Mouse (Mus musculus) adrenal gland (tissue): ENCODE data around the gene Mrpl43.

Experiments used
- intact Hi-C: fragments of 180-260 bp; cut with DNase I; formaldehyde crosslinking; loops from one replicate; pipeline ENCODE4 v1.15.1; 2025

Mrpl43 gene

DNA sequence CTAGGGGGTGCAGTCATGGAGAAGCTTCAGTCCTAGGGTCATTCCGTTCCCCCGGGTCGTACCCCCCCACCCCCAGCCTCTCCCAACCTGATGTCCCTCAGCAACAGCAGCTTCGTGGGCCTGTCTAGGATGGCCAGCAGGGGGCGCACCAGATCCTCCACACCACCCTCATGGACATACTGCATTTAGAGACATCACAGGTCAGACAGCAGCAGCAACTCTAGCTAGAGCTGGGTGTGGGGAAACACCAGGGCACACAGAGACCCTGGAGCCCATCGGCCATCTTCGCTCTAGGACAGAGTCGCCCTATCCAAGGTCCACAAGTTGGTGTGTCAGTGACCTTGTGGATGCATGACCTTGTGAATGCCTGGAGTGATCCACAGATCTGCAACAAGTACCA, 23.9 kb upstream of the Mrpl43 start:
- intact Hi-C loops = loop anchor here (2.0 kb wide), 1 partner anchor 17 kb away; no protein-coding TSS in a partner anchor

DNA sequence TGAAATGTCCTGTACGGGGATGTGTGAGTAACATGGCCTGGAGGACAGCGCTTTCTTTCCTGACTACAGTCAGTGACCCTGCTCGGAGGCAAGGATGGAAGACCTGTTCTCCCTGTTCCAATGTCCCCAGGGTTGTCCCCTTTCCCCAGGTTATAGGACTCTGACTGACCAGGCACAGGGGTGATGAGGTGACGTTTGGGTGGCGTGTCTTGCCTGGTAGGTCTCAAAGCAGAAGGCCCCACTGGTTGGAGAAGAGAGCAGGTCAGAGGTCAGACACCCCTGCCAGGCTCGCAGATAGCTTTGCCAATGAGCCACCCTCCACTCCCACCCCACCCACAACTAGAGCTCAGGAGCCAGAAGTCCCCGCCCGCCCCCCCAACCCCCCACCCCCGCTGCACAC, 23.3 kb upstream of the Mrpl43 start:
- intact Hi-C loops = no loop called here

DNA sequence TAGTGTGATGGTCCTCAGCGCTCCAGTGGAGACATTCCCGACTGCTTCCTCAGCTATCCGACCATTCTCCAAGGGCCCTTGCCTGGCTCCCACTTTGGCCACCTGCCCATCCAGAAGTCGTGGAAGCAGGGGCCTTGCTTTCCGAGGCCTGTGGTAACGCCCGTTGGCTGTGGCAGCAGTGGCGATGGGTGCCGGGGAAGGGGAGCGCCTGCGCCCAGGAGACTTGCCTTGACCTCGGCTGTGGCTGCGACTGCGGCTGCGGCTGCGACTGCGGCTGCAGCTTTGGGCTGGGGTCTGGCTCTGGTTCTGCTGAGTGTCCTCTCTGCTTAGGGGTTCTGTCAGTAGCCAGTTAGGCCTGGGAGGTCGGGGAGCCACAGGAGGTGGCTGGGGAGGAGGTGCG, 22.5 kb upstream of the Mrpl43 start:
- intact Hi-C loops = no loop called here

DNA sequence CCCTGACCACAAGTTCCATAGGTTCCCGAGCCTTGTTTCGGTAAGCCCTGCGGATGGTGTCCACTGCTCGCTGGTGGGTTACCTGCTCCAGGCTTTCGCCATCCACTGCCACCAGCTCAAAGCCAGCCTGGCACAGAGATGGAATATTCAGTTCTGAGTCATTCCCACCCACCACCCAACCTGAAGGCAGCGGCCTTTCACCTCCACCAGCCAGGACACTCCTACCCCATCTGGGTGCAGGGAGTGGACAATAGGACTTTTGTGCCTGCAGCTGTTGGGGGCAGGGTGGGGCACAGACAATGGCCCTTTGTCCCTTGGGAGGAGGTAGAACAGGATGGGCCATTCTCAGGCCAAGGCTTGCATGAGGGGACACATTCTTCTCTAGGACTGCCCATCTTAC, 21.6 kb upstream of the Mrpl43 start:
- intact Hi-C loops = no loop called here

DNA sequence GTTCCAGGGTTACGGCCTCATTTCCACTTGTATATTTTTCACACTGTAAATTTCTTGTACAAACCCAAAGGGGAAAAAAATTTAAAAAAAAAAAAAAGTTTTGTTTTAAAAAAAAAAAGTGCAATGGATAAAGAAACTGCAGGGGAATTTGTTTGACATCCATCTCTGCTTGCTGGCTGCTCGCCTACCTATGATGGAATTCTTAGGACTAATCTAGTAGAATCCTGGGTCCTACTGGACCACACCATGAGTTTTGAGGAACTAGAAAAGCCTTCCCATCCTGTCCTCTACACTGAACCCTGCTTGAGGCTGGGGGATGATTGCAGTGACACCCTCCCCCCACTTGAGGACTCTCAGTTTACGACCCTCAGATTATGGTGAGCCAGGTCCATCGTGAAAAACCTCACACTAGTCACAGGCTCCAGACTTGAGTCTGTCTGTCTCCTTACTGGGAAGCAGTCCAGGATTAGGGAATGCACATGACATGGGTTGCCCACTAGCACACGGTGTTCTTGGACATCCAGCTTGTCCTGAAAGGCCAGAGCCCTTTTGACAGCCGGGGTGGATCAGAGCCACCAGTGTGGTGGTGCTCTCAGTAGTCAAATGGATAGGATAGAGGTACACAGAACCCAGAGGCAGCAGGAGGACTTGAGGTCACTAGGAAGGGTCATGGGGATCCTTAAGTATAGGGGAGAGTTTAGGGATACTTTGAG, 20.9 kb upstream of the Mrpl43 start:
- intact Hi-C loops = no loop called here

DNA sequence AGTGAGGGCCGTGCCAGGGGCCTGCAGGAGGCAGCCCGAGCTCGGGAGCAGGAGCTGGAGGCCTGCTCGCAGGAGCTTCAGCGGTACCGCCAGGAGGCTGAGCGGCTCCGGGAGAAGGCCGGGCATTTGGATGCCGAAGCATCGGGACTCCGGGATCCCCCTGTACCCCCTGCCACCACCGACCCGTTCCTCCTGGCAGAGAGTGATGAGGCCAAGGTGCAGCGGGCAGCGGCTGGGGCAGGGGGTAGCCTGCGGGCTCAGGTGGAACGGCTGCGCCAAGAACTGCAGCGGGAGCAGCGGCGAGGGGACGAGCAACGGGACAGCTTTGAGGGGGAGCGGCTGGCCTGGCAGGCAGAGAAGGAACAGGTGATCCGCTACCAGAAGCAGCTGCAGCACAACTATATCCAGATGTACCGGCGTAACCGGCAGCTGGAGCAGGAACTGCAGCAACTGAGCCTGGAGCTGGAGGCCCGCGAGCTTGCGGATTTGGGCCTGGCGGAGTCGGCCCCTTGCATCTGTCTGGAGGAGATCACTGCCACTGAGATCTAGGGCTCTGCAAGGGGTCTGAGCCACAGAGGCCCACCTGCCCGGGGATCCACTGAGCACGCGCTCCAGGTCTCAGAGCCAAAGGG, 19.8 kb upstream of the Mrpl43 start:
- intact Hi-C loops = no loop called here

DNA sequence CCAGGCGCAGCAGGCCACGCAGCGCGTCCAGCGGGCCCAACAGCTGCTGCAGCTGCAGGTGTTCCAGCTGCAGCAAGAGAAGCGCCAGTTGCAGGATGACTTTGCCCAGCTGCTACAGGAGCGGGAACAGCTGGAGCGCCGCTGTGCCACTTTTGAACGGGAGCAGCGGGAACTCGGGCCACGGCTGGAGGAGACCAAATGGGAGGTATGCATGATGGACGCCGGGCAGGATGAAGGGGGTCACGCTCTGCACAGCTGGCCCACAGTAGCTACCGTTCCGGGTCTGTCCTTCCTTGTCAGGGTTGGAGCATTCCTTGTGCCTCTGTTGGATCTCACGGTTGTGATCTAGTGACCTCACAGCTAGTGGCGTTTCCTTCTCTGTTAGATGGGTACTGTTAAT, 18.5 kb upstream of the Mrpl43 start:
- intact Hi-C loops = no loop called here

DNA sequence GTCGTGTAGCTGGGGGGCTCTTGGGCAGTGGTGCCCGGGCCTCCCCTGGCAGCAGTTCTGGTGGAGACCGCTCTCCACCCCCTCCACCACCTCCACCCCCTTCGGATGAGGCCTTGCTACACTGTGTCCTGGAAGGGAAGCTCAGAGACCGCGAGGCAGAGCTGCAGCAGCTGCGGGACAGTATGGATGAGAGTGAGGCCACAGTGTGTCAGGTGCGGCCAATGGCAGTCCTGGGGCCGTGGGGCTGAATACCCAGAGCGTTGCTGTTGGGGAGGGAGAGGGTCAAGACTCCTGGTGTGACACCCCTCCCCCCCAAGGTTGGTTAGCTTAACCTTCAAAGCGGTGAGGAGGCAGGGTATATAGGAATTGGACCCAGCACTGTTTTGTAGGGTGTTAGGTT, 17.8 kb upstream of the Mrpl43 start:
- intact Hi-C loops = no loop called here

DNA sequence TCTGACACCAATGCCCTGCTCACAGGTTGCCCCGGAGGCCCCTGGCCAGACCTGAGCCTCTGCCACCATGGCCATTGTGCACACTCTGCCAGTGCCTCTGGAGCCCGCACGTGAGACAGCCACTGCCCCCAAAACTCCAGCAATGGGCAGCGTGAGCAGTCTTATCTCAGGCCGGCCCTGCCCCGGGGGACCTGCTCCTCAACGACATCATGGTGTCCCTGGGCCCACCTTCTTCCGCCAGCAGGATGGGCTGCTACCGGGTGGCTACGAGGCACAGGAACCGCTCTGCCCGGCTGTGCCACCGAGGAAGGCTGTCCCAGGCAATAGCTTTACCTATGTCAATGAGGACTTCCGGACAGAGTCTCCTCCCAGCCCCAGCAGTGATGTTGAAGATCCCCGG, 15.1 kb upstream of the Mrpl43 start:
- intact Hi-C loops = no loop called here

DNA sequence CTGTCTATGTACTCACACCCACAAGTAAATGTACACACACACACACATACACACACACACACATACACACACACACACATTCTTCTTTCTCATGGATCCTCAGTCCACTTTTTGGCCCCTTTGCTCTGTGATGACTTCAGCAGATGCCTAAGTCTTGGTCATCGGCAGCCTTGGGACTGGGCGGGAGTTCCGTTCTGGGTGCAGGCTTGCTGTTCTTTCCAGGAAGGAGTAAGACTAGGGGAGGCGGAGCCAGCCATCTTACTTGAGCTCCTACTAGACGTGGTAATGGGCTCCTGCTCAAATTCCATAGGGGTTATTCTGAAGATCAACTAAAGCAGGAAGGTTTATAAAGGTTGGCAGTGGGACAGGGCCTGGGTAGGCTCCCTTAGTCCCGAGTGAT, 14.1 kb upstream of the Mrpl43 start:
- intact Hi-C loops = no loop called here

DNA sequence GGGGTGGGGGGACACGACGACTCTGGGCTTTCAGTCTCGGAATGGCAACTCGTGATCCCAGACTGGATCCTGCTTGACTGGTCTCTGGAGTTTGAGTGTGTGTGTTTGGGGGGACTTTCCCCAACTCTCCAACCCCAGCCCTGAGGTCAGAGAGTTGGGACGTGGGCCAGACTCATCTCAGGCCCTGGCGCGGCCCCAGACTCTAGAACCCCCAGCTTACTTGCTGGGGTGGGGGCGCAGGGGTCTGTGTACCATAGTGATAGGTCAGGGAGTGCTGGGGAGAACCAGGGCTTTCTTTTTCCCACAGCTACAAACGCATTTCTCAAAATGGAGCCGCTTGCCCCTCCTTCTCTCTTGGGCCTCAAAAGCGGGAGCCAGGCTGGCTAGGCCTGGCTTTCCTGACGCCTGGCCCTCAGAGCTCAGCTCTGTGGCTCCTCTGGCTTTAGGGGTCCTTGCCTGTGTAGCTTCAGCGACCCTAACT, 12.1 kb upstream of the Mrpl43 start:
- intact Hi-C loops = no loop called here

DNA sequence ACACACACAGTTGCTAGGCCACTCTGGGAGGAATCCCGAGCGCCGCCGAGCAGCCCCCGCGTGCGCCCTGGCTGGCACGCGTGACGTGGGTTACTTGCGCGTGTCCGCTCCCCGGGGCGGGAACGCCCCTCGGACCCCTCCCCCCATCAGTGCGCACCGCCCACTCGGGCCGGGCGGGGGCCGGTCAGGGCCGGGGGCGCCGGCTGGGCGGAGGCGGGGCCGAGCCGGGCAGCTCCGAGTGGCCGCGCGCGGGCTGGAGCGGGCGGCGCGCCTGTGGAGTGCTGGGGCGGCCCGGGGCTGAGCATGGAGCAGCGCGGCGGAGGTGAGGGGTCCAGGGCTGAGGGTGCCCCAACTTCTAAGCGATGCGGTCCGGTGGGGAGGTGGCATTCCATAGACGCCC, 11.7 kb upstream of the Mrpl43 start:
- intact Hi-C loops = no loop called here

DNA sequence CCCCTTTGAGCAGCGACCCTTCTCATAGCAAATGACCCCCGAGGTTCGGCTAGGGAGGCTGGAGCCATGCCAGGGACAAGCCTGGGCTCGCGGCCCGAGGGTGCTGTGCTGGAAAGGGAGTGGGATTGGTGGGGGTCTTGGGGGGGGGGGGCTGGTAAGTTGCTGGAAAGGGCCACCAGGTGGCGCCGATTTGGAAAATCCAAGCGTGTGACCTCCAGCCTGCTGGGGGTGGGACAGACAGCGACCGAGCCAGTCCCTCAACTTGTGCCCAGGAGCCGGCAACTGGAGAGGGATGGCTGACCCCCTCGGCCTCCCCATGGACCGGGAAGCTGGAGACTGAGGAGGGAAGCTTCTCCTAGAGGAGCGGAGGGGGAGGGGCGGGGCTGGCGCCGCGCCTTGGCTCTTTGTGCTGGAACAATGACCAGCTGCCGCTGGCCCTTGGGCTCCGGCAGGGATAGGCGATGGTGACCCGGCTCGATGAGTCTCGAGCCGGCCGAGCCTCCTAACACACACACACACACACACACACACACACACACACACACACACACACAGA, 11.1 kb upstream of the Mrpl43 start:
- intact Hi-C loops = no loop called here

DNA sequence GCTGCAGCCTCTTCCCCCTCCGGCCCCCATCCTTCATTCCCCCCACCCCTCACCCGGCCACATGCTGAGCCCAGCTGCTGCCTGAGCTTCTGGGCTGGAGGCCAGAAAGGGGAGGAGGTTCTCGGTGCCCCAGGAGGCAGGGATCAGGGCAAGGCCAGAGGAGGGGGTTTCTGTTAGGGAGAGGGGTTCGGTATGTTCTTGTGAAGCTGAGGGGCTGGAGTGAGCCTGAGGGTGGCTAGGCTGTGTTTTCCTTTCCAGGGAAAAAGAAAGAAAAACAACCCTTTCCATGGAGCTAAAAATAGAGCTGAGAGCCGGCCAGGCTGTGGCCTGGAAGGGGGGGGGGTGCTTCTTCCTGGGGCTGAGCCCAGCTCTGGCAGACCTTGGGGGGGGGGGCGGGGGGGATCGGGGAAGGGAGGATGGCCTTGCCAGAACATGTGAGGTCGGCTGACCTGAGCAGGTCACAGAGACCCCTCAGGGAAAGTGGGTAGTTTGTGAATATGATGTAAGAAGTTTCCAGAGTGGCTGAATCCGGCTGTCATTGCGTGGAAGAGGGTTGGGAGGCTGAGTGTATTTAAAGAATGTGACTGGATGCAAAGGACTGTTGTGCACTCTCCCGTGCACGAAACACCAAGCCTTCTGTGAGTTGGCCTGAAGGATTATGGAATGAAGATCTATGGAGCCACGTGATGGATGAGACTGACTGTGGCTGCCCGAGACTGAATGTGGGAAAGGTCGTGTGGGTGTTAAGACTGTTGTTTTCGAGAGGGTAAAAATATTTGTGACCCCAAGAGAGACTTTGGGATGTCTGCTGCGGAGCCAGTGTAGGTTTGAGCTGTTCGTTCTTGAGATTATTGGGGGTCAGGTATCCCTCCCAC, 10.3 kb upstream of the Mrpl43 start:
- intact Hi-C loops = no loop called here

DNA sequence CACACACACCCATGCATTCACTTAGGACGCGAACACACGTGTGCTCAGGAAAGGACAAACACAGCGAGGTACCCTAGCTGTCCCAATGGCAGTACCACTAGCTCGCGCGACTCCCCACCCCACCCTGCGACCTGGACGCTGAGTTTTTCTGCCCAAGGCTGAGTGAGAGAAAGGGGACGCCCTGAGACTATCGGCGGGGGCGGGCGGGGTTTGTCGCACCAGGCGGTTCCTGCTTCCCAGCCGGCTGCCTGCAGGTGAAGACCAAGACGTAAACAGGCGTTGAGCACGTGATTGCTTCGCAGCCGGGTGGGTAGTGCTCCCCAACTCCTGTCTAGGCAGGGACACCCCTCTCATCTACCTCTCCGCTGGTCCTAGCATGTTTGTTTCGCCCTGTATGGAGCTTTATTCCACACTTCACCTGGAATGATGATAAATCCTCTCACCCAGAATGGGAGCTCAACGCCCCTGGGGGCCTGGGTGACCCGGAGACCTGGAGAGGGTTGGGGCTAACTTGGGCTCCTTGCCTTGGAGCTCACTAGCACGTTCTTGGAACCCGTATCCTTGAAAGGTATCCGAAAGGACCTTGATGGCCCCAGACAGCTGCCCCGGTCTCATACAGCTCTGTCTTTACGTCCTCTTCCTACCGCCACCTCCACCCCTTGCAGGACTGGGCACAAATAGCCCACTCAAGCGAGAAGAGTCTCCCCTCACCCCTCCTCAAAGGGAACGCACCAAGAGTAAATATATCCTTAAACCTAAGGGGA, 9.5 kb upstream of the Mrpl43 start:
- intact Hi-C loops = no loop called here

DNA sequence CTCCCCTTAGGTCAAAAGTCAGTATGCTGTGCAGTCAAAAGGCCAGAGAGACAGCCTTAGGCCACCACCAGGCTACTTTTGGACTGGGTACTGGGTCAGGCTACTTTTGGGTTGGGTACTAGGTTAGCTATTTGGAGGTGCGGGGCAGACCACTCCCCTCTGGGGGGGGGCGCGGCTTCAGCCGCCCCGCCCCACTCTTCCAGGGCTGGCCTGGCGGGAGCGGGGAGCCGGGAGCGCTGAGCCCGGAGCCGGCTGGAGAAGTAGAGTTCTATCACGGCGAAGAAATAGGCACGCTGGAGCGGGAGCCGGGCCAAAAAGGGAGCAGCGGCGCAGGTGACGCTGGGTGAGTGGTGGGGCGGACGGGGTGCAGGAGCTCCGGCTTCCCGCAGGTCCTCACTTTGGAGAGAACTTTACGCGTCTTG, 8.8 kb upstream of the Mrpl43 start:
- intact Hi-C loops = no loop called here

DNA sequence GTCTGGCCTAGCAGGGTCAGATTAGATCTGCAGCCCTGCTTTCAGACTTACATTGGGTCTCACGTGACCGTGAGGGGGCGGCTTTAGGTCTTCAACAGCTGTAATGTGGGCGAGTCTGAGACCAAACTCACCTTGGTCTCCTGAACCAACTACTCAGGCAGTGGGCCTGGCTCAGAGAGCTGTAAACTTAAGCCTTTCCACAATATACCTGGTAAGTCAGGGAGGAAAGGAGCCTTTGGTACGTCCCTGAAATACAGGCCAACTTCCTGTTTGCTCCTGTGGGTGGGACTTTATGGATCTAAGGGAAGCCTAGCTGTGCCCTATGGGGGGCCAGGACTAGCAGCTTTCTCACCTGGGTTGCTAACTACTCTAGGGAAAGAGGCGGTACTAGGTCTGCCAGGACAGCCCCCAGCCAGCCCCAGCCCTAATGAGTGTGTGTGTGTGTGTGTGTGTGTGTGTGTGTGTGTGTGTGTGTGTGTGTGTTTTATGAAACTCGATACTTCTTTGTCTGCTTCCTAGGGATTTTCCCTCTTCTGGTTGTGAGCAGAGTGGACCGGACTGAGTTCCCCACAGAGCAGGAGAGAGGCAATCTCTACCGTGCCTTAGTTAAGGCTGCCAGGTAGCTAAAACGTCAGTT, 8.2 kb upstream of the Mrpl43 start, which contains the start of gene Lzts2:
TSS of gene Lzts2 (plus strand) at position 80 of the 637 bp plus-strand sequence.
- intact Hi-C loops = no loop called here

DNA sequence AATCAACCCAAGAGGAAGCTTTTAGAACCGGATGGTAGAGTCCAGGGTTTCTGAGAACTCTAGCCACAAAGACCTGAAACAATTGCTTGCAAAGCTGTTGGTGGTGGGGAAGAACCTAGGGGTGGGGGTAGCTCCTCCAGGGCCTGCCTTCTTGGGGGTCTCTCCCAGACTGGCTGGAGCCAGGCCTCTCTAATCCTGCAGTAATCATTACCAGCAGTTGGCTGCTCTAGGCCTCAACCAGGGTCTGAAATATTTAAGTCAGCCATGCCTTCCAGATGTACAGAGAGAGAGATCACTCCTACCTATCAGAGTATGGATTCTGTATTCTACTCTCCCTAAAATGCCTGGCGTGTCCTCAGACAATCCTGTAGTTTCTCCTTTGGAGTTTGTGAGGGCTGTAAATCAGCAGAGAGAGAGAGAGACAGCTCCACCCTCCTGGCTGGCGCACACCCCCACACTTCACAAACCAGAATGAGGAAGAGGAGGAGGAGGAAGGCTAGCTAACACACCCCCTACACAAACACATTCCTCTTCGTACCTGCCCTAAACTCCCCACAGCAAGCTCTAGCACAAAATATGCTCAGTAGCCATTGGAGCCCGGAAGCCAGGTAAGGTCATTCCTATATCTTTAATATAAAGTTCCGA, 7.5 kb upstream of the Mrpl43 start:
- intact Hi-C loops = loop anchor here (2.0 kb wide), 1 partner anchor 17 kb away; no protein-coding TSS in a partner anchor

DNA sequence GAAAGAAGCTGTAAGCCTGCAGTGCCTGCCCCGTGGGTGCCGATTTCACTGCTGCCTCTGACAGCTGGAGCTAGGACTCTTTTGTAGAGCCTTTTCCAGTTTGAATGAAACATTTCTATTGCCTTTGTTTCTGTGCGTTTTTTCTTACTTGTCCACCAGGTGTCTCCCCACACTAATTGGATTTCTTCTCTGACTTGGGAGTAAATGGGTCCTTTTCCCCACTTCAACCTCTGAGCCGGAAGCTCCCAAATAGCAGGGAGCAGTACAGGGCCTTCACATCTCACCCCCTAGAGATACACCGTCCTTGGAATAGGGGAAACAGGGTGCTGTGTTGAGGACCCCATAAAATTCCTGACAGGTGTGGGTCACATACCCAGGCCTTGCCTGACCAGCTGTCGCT, 6.4 kb upstream of the Mrpl43 start:
- intact Hi-C loops = loop anchor here (2.0 kb wide), 1 partner anchor 18 kb away; no protein-coding TSS in a partner anchor

DNA sequence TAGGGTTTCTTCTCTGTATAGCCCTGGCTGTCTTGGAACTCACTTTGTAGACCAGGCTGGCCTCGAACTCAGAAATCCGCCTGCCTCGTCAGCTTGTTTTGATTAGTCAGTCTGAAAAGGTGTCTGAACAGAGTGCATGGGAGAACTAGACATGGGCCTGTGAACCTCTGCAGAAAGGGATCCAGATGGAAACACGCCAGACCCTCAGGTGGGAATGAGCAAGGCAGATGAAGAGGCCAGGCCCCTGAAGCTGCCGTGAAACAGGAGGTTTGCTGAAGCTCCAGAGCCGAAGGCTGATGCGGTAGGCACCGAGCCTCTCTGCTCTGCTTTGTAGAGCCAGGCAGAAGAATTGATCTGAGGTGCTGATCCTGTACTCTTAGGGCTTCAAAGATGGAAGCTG, 6.0 kb upstream of the Mrpl43 start:
- intact Hi-C loops = loop anchor here (2.0 kb wide), 1 partner anchor 19 kb away; no protein-coding TSS in a partner anchor
